Mouse (Mus musculus) left cerebral cortex, adult 18-20 months (tissue): ENCODE measurements around the gene Mtx1. TPM values are rescaled to one million over a fixed set of nuclear protein-coding genes. Genes with fewer than 3 reads are reported as not detected.

Source experiments
- DNase-seq, 2 experiments: peaks; one replicate each; pipeline ENCODE4 v3.0.0; 2021 to 2022; ENCODE audit warnings: low spot score in 2 of 2, mixed read lengths in 1 of 2
- long read RNA-seq, 2 experiments: library from polyadenylated mRNA; stranded (forward); transcript quantifications; one replicate each; pipeline ENCODE4 v2.0.0; 2021
- total RNA-seq, 2 experiments: library from RNA; stranded (reverse); gene quantifications; 2 replicates each; pipeline ENCODE4 v1.2.3; 2021

Gene Mtx1
- total RNA-seq: 10 to 100 TPM; 83.2 to 97.1 TPM
- long read RNA-seq, experiment 1, transcript Mtx1-201 (8 exons, 1,617 nt): major isoform, 41 of 61 reads
- long read RNA-seq, experiment 1, partial matches to known transcripts: 5 of 61 reads
- long read RNA-seq, experiment 1, other reads (novel, unspliced or antisense): 10 of 61 reads
- long read RNA-seq, experiment 2, transcript Mtx1-201 (8 exons, 1,617 nt): major isoform, 28 of 36 reads
- long read RNA-seq, experiment 2, partial matches to known transcripts: 2 of 36 reads
- long read RNA-seq, experiment 2, other reads (novel, unspliced or antisense): 3 of 36 reads

DNA sequence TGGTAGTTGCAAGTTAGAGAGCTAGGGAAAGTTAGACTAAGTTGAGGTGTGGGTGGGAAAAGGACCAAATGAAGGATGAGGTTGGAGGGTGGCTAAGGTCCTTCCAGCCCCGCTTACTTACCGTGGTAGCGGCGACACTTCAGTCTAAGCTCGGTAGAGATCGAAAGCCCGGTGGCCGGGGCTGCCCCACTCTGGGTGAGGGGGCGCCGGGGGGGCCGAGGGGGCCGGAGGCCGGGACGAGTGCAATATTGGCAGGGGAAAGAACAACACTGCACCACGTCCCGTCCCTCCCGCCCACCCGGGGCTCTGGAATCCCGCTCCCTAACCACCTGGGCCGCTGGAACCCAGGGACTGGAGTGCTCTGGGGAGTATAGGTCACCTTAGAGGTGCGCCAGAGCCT lies at the start of gene Mtx1:
Gene Mtx1 (minus strand): TSS at position 189 of the 400 bp plus-strand sequence.
- DNase-seq: no peak

DNA sequence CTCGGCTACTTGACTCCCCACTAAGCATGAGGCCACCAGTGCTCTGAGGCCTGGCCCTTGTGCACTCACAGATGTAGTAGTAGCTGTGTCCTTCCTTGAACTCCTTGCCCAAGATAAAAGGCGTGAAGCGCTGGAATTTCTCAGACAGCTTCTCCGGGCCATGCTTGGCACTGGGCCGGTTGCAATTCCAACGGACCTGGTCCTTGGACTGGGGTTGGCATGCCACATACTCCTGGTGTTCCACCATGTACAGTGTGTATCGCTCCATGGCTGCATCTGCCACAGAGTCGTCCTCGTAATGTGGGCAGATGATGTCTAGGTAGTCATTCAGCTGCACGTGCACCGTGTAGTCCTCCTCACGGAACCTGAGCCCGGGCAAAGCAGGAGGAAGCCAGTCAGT lies 49.2 kb upstream of the Mtx1 start:
- DNase-seq: no peak

DNA sequence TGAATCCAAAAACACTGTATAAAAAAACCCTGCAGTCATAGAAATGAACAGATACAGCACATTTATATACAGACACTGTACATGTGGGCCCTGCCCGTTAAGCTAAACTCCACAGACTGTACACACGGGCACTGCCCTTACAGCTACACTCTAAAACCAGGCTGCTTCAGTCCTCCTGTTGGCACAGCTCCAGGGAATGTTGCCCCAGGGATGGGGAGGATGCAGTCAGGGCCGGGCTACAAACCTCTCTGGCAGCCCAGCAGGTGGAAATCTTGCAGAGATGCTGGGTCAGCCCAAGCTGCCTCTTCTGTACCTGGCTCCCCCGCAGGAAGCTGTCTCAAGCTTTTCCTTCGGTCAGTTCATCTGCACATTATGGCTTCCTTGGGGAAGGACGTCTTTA lies 44.9 kb upstream of the Mtx1 start:
- DNase-seq: no peak

DNA sequence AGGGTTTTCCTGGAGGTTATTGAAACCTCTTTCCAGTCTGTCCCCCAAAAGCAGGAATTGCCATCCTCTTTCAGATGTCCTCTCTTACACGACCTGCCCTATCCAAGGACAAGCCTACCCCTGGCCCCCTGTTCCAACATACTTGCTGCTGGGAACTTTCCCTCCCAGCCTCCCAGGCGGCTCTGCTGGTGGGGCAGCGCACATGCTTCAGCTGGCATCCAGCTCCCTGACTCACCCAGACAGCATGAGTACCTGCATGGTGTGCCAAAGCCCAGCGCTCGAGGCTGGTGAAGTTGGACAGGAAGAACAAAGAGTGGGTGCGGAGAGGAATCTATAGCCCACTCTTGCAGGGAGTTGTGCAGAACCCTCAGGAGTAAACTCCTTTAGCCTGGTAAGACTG lies 44.0 kb upstream of the Mtx1 start:
- DNase-seq: peak; percentile 75 to 77

DNA sequence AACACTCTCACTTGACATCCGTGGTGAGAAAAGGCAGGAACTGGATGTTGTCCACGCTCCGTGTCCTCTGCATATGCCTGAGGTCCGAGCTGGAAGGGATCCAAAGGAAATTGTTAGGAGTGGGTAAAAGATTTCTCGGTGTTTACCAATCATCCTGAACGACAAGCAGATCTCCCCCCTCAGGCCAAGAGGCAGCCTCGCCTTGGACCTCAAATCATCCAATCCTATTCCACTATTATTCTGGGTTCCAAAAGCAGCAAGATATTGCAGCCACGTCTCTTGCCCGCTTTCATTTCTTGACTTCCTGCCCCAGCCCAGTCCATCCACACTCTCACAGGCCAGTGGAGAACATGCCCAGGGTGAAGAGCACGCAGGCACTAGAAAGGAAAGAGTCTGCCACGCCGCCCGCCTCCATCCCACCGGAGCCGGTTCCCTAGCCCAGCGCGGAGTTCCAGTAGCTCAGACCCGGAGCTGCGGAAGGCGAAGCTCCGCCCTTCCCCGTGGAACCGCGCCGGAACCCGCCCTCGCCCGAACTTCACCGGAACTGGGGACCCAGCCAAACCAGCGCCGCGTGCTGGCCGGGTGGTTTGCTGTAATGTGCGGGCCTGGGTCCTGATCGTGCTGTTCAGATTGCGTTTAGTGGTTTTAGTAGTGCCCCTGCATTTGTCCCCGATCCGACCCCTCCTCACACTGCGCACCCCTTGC lies 43.3 kb upstream of the Mtx1 start, which contains the start of gene Slc50a1:
Gene Slc50a1 (minus strand): TSS at position 520 of the 705 bp plus-strand sequence.
- peak; percentile 87 to 90 for DNase-seq

DNA sequence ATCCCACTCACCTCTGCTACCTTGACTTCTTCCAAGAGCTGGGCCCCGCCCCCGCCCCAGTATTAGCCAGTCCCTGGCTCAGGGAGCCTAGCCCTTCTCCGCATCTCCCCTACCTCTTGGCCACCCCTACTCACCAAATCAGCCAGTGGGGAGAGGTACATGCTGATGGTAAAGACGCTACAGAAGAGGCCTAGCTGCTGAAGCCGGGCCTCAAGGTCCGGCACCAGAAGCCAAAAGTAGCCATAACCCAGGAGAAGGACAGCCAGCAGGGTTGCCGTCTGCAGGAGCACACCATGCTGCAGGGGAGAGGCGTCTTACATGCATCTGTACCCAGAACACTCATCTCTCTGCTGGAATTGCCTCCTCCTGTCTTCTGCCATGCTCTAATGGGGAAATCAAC lies 42.0 kb upstream of the Mtx1 start:
- no peak for DNase-seq

DNA sequence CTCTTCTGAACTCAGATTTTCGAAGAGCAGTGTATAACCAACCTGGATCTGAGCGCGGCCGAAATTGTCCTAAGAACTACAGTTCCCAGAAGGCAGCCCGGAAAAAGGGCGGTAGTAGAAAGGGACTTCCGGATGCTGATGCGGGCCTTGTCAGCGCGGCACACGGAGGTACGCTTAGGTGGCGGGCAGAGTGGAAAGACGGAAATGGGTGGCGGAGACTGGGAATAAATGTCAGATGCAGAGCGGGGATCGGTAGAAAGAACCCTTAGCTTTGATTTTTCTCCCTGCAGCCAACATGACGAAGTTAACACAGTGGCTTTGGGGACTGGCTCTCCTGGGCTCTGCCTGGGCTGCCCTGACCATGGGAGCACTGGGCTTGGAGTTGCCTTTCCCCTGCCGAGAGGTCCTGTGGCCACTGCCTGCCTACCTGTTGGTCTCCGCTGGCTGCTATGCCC lies 39.6 kb upstream of the Mtx1 start:
- peak; percentile 71 to 84 for DNase-seq

DNA sequence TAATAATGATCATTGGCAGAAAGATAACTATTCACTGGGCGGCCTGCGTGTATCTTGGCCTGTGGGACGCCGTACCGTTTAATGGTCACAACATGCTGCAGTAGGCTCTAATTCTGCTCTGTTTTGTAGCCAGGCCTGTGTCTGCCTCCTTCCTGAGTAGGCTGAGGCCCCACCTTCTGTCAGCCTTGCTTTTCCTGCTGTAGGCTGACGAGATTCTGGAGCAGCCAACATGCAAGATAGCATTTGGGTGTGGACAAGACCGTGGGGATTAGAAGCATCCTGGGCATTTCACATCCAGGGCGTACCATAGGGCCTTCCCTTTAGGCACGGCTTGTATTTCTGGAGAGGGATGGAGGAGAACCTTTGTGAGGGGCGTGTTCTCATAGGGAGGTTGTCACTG lies 35.5 kb upstream of the Mtx1 start:
- DNase-seq: no peak

DNA sequence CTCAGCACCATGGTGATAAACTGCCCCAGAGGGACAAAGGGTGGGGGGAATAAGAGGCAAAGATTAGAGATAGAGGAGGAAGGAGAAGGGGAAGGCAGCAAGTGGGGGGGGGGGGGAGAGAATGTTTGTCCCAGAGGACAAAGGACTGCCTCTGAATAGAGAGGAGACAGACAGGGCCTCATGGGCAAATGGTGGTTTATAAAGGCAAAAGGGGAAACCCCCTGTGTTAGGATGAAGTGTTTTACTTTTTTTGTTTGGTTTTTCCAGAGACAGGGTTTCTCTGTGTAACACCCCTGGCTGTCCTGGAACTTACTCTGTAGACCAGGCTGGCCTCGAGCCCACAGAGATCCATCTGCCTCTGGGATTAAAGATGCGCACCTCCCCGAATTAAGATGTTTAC lies 33.3 kb upstream of the Mtx1 start:
- DNase-seq: no peak

DNA sequence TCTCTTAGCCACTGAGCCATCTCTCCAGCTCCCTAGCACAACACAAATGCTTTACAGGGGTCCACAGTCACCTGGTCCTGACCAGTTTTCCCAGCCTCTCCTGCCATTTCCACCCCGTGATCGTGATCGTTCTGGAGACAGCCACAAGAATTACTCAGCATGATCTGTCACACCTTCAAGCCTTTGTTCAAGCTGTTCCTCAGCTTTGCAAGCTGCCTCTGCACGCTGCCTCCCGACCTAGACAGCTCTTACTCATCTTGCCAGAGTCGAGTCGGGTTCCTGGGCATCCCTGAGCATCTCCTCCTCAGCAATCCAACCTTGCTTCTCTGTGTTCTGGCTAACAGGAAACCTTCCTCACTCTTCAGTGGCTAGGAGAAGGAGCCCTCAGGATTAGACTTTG lies 32.2 kb upstream of the Mtx1 start, which contains the start of gene Dpm3:
Gene Dpm3 (plus strand): TSS at position 283 of the 400 bp plus-strand sequence.
- no peak for DNase-seq

DNA sequence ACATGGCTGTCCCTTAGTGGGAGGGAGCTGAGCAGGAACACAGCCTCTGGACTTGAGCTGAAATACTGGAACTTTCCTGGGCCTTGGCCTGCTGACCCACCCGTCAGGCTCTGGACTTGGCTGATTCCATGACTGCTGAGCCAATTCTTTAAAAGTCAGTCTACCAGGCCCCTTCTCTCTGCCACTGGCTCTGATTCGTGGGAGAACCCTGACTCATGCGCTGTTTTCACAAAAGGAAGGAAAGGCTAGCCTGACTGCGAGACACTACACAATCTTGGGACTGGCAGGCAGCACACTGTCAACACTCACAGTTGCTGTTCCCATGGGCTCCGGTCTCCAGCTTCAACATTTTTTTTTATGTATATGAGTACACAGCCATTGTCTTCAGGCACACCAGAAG lies 29.3 kb upstream of the Mtx1 start:
- DNase-seq: no peak

DNA sequence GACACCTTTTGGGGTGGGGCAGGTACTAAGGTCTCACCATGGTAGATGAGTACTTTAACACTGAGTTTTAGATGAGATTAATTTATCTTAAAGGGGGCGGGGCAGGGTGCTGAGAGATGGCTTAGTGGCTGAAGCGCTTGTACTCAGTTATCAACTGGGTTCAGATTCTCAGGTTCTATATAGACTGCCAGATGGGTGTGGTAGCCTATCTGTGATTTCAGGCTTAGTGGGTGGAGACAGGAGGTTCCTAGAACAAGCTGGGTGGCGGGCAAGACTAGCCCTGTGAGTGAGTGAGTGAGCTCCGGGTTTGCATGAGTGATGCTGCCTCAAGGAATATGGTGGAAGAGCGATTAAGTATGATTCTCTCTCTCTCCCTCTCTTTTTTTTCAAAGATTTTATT lies 28.1 kb upstream of the Mtx1 start:
- DNase-seq: no peak

DNA sequence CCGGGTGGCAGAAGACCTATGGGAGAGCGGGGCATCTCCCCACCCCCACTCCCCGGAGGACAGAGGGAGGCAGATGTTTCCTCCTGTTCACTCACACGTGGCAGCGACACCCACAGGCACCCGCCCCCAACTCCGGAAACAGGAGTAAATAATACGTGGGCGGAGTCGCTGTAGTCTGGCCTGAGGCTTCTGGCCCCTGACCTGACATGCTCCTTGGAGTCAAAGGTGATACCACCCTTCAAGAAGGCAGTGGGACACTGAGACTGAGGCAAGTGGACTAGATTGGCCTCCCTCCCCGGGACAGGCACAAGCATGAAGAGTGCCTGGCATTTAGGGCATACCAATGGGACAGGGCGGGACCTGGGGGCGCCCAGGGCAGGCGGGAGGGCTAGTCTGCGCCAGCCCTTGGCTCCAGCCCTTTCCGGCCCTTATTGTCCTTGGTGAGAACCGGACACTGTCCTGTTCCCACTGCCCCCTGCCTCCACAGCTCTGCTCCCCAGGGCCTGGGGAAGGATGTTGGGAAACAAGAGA lies 24.5 kb upstream of the Mtx1 start:
- DNase-seq: no peak

DNA sequence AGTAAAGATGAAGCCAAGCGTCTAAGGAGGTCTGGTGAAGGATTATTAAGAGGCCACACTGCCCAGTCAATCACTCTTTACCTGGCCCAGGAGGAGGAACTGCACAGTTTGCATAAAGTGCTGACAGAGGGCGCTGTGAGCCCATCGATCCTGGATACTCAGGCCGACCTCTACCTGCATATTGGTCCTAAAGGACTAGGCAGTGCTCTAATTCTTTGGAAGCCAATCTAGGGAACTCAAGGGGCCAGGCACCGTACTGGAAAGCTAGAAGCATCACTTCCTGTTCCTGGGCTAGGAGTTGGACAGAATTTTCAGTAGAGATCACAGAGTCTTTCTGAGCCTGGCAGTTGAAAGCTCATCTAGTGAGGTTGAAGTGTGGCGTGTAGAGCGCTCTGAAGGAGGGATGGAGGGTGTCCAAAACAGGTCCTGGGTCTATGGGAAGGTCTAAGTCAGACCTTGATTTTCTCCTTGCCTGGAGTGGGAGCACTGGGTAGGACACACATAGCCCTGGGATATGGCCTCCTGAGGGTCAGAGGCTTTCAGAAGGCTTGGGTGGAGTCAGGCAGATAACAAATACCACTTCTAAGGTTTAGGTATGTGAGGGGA lies 23.6 kb upstream of the Mtx1 start:
- DNase-seq: no peak

DNA sequence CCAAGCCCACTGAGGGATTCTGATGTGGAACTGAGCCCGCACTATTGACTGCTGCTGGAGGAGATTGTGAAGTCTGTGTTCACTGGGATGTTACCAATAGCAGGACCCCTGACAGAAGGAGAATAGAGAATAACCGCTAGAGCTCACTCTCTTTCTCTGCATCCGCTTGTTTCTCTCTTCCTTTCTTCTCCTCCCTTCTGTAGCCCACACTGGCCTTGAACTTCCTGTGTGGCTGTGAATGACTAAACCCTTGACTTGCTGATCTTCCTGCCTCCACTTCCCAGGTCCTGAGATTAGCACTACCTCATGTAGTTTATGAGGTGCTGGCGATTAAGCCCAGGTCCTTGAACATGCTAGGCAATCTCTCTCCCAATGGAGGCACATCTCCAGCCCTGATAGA lies 20.6 kb upstream of the Mtx1 start:
- no peak for DNase-seq

DNA sequence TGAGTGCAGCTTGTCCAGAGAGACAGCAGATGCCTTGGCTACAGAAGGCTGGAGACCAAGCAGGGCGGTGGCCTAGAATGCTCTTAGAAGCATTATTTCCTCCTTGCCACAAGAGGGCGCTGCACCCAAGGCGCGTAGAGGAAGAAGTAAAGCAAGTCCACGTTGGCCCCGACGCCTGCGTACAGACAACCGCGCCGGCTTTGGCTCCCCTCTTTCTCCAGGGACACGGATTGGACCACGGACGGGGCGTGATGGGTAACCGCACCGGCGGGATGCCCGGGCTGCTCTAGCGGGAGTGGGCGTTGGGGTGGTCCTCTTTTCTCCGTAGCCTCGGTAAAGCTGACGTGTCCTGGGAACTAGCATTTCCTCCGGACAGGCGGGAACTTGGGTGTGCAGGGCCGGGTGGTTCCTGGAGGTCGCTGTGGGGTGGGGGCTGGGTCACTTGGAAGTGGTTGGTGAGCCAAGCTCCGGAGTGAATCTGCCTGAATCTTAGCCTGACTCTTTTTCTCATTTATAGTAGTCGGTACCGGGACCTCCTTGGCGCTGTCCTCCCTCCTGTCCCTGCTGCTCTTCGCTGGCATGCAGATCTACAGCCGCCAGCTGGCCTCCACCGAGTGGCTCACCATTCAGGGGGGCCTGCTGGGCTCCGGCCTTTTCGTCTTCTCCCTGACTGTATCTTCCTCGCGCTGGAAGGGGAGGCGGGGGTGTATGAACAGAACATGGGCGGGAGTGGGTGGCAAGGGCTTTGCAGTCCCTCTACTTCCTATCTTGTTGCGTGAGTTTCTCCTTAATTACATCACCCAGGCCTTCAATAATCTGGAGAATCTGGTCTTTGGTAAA lies 19.6 kb upstream of the Mtx1 start, which contains the start of gene Trim46:
Gene Trim46 (minus strand): TSS at position 49 of the 840 bp plus-strand sequence.
- peak; percentile 89 to 92 for DNase-seq

DNA sequence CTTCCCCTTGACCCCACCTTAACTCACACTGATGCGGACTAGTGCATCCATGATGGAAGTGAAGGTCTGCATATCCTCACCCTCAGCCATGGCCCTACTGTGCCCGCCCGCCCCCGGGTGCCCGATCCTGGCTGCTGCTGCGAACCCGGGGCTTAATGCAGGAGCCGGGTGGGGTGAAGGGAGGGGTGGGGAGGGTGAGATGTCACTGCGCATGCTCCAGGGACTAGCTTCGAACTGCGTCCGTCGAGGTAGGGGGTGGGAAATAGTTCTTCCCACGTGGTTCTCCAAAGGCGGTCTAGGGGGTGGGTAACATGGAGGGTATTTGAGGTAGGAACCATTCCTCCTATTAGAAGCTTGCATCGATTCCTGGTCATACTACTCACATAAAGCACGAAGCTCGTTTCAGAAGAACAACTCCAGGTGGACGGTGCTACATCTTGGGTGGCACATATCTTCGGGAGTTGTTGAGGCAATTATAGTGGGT lies 18.8 kb upstream of the Mtx1 start, which contains the start of gene Krtcap2:
Gene Krtcap2 (plus strand): TSS at position 279 of the 484 bp plus-strand sequence.
- peak; percentile 63 to 74 for DNase-seq

DNA sequence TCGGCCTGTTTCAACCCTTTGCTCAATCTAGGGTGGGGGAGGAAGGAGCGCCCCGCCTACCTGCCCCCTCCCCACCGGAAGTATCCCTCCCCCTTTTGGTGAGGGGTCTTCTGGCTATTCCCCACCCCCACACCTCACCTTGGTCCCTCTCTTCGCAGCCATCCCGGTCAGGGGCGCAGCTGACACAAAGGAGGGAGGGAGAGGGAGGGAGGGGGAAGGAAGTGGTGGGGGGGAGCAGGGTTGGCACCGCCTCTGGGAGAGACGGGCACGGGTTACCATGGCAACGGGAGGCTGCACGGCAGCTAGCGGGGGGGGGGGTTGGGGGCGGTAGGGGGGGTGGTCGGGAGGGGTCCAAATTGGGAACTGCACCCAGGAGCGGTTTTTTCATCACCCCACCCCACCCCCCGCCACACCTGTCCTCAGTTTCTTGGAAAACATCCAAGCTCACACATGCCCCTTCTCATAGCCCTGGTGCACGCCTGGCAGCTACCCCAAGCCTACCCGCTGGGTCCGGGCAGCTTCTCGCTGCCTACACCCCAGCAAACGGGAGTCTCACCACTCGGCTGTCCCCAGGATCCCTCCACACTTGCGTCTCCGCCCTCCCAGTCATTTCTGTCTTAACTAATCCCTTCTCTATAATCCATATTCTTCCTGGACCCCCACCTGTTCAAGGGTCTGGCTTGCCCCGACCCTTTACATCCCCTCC lies 18.2 kb upstream of the Mtx1 start:
- DNase-seq: peak; percentile 66 to 73

DNA sequence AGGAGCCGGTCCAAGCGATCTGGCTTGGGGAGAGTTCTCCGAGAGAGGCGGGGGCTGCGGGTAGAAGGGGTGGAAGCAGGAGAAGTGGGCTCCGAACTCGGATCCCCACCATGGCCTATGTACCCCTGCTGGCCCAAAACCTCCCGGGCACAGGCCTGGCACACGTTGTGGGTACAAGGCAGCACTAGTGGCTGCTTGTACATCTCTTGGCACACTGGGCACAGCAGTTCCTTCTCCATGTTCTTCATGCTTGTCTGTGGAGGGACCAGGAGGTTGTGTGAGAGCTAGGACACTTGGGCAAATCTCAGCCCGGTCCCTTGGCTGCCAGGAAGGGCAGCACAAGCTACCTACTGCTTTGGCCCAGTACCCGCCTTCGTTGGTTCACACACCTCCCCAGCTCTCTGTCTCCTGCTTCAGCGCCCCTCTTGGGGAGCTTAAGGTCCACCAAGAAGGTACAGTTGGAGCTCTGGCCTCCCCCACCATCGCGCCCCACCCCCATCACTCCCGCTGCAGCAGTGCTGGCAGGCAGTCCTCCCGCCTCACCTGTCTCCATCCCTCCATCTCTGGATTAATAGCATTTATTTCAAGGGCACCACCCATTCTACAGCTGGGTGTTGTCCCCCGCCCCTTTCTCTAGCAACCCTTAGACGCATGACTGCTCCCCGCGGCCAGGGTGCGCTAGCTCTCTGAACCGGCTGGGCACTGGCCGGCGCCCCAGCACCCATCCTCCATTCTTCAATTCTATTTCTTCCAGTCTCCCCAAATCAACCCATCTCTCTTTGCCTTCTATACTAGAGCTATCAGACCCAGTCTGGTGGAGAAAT lies 17.5 kb upstream of the Mtx1 start:
- peak in 1 of 2 experiments; percentile 52 for DNase-seq
